Mouse (Mus musculus) G1E (cell line): ENCODE measurements at regions not wholly inside any gene's neighbourhood (a gene's known extent, or its start where the extent isn't known, plus 50 kb on each side); places are given as distances from the start of the nearest gene placed in this dataset.

Experiments used
- CTCF ChIP-seq: IDR thresholded peaks from 2 replicates; pipeline ENCODE4 v1.5.1; 2012; ENCODE audit warnings: low read depth, low read length, inconsistent platforms, mixed read lengths
- GATA1 ChIP-seq: IDR thresholded peaks from 2 replicates; pipeline ENCODE4 v1.6.1; 2012; ENCODE audit warnings: borderline replicate concordance, low read length, inconsistent platforms, mixed read lengths
- GATA2 ChIP-seq: IDR thresholded peaks from 2 replicates; pipeline ENCODE4 v1.6.1; 2012; ENCODE audit warnings: low read depth, low read length, inconsistent platforms, borderline replicate concordance
- POLR2AphosphoS5 ChIP-seq: IDR thresholded peaks from 2 replicates; pipeline ENCODE4 v1.6.1; 2012; ENCODE audit warnings: low read depth, low read length, inconsistent platforms; ENCODE audit not compliant: insufficient replicate concordance
- TAL1 ChIP-seq: conservative IDR thresholded peaks from 2 replicates; pipeline ENCODE4 v1.6.1; 2012; ENCODE audit warnings: low read depth, low read length, inconsistent platforms, mixed read lengths

GRCm38 (mm10) chr13:111333035-111333434 is 78.2 kb downstream of the Actbl2 start:
- TF ChIP-seq CTCF (no peak), GATA2 (no peak), TAL1 (no peak), GATA1 (no peak), POLR2AphosphoS5 (no peak)
